Mouse (Mus musculus) limb, embryonic 11.5 days (tissue): ENCODE results near the gene Dnm1. TPM values are rescaled to one million over a fixed set of nuclear protein-coding genes. Genes with fewer than 3 reads are reported as not detected.

Experiments
- ATAC-seq: fragments of 200-750 bp; cut with Nextera tagmentation; 2 replicates; pipeline ENCODE4 v1.8.0; 2017; ENCODE audit warnings: low read depth; ENCODE audit not compliant: insufficient number of reproducible peaks, low FRiP score, low TSS enrichment
- DNase-seq: peaks from one replicate; pipeline ENCODE4 v3.0.0-alpha.2; 2015; ENCODE audit warnings: low spot score
- H3K27ac ChIP-seq: fragments of 300-500 bp; sonication (generic); replicated peaks from 2 replicates; pipeline ENCODE4 v1.5.1; 2014; ENCODE audit warnings: low read depth, mild to moderate bottlenecking, low read length
- H3K27me3 ChIP-seq: fragments of 300-500 bp; sonication (generic); 2 replicates; pipeline ENCODE4 v1.6.1; 2014; ENCODE audit warnings: mild to moderate bottlenecking, low read length, mixed read lengths; ENCODE audit not compliant: control insufficient read depth, insufficient read depth
- H3K36me3 ChIP-seq: fragments of 300-500 bp; sonication (generic); 2 replicates; pipeline ENCODE4 v1.6.1; 2014; ENCODE audit warnings: mild to moderate bottlenecking, low read length, moderate library complexity, mixed read lengths; ENCODE audit not compliant: control insufficient read depth, insufficient read depth
- H3K4me1 ChIP-seq: fragments of 300-500 bp; sonication (generic); 2 replicates; pipeline ENCODE4 v1.6.1; 2014; ENCODE audit warnings: low read length, mixed read lengths; ENCODE audit not compliant: control insufficient read depth, insufficient read depth
- H3K4me2 ChIP-seq: fragments of 300-500 bp; sonication (generic); 2 replicates; pipeline ENCODE4 v1.6.1; 2014; ENCODE audit warnings: low read depth, mild to moderate bottlenecking, moderate library complexity; ENCODE audit not compliant: severe bottlenecking
- H3K4me3 ChIP-seq: fragments of 300-500 bp; sonication (generic); 2 replicates; pipeline ENCODE4 v1.5.1; 2014; ENCODE audit warnings: low read depth, low read length
- H3K9ac ChIP-seq: fragments of 300-500 bp; sonication (generic); 2 replicates; pipeline ENCODE4 v1.6.1; 2014; ENCODE audit warnings: mild to moderate bottlenecking, low read length
- H3K9me3 ChIP-seq: fragments of 300-500 bp; sonication (generic); 2 replicates; pipeline ENCODE4 v1.6.1; 2016; ENCODE audit warnings: low read length; ENCODE audit not compliant: control insufficient read depth
- WGBS: fragments of 180-500 bp; shearing (Covaris S2); extraction: QIAGEN DNeasy Blood & Tissue Kit; methylation state at CpG from one replicate; pipeline ENCODE4 v1.1.7; 2014; 5-methylcytosine and 5-hydroxymethylcytosine counted together
- polyA plus RNA-seq: library from polyadenylated mRNA; unstranded; fragments of >200 nt; fragmentation: Nextera tagmentation; extraction: Ambion mirVana; gene quantifications from 2 replicates; pipeline ENCODE4 v1.2.1, GENCODE M21; 2014

The Dnm1 gene
- polyA plus RNA-seq, 1 experiment from 2014 or later: 36.1 TPM

- peaks cover 2% of the 10 kb centered on the region; the same call in 1 of the 2 replicates for H3K36me3 ChIP-seq
- DNase-seq (no peak), ATAC-seq (no peak)
- H3K4me2 ChIP-seq: no peak overlapping the region
- no peak overlapping the region for H3K9ac ChIP-seq
- no peak overlapping the region for H3K4me3 ChIP-seq
- H3K4me1 ChIP-seq: peaks cover 13% of the 10 kb centered on the region
- no peaks in the 10 kb centered on the region for H3K9me3 ChIP-seq
- H3K27me3 ChIP-seq: no peaks in the 10 kb centered on the region
- no peak overlapping the region for H3K27ac ChIP-seq
- 84% methylated on average over 11 of the region's 11 CpGs for WGBS
Observed at GRCm38 (mm10) chr2:32348311-32348710, 4.8 kb downstream of the Dnm1 start.

- H3K27ac ChIP-seq: no peak overlapping the region
- no peak for ATAC-seq
- peaks cover 2% of the 10 kb centered on the region; the same call in 1 of the 2 replicates for H3K36me3 ChIP-seq
- 72% methylated on average over 6 of the region's 6 CpGs for WGBS
- DNase-seq: no peak
- no peak overlapping the region for H3K4me2 ChIP-seq
- no peak overlapping the region for H3K9ac ChIP-seq
- H3K9me3 ChIP-seq: no peaks in the 10 kb centered on the region
- peaks cover 13% of the 10 kb centered on the region for H3K4me1 ChIP-seq
- no peak overlapping the region for H3K4me3 ChIP-seq
- no peaks in the 10 kb centered on the region for H3K27me3 ChIP-seq
Observed at GRCm38 (mm10) chr2:32347019-32347418, 6.1 kb downstream of the Dnm1 start.

GRCm38 (mm10) chr2:32344598-32345321 lies 8.4 kb downstream of the Dnm1 start:
- Histone ChIP-seq H3K9ac (no peak overlapping the region), H3K9me3 (no peaks in the 10 kb centered on the region), H3K27me3 (no peaks in the 10 kb centered on the region), H3K4me2 (no peak overlapping the region), H3K4me3 (no peak overlapping the region), H3K27ac (no peak overlapping the region), H3K4me1 (no peaks in the 10 kb centered on the region), H3K36me3 (peaks cover 2% of the 10 kb centered on the region; the same call in 1 of the 2 replicates)
- ATAC-seq (no peak), DNase-seq (no peak)
- 75% methylated on average over 14 of the region's 14 CpGs for WGBS

- Histone ChIP-seq H3K36me3 (peaks cover 2% of the 10 kb centered on the region; the same call in 1 of the 2 replicates), H3K9ac (no peak overlapping the region), H3K27me3 (no peaks in the 10 kb centered on the region), H3K4me1 (no peaks in the 10 kb centered on the region), H3K4me2 (no peak overlapping the region), H3K9me3 (no peaks in the 10 kb centered on the region), H3K27ac (no peak overlapping the region), H3K4me3 (no peak overlapping the region)
- ATAC-seq (no peak), DNase-seq (no peak)
- 75% methylated on average over 10 of the region's 10 CpGs for WGBS
Observed at GRCm38 (mm10) chr2:32344056-32344455, 9.1 kb downstream of the Dnm1 start.

- Histone ChIP-seq H3K4me3 (no peak overlapping the region), H3K4me1 (no peaks in the 10 kb centered on the region), H3K36me3 (peaks cover 2% of the 10 kb centered on the region; the same call in 1 of the 2 replicates), H3K27ac (no peak overlapping the region), H3K9me3 (no peaks in the 10 kb centered on the region), H3K4me2 (no peak overlapping the region; the same call in 1 of the 2 replicates), H3K9ac (no peak overlapping the region), H3K27me3 (no peaks in the 10 kb centered on the region)
- ATAC-seq (no peak), DNase-seq (no peak)
- 94% methylated on average over 2 of the region's 2 CpGs for whole genome bisulfite sequencing
Observed at GRCm38 (mm10) chr2:32343351-32343671, 9.8 kb downstream of the Dnm1 start.

- H3K9ac ChIP-seq: no peak overlapping the region
- H3K4me2 ChIP-seq: no peak overlapping the region
- whole genome bisulfite sequencing: 73% methylated on average over 6 of the region's 6 CpGs
- no peak overlapping the region for H3K4me3 ChIP-seq
- DNase-seq (no peak), ATAC-seq (no peak)
- H3K36me3 ChIP-seq: peaks cover 2% of the 10 kb centered on the region; the same call in 1 of the 2 replicates
- H3K9me3 ChIP-seq: no peaks in the 10 kb centered on the region
- H3K27ac ChIP-seq: no peak overlapping the region
- no peaks in the 10 kb centered on the region for H3K27me3 ChIP-seq
- H3K4me1 ChIP-seq: no peaks in the 10 kb centered on the region
Observed at GRCm38 (mm10) chr2:32342539-32343350, 10.4 kb downstream of the Dnm1 start.

- Histone ChIP-seq H3K27ac (no peak overlapping the region), H3K9ac (no peak overlapping the region), H3K4me2 (no peak overlapping the region), H3K4me1 (no peaks in the 10 kb centered on the region), H3K4me3 (no peak overlapping the region), H3K36me3 (peaks cover 5% of the 10 kb centered on the region), H3K9me3 (no peaks in the 10 kb centered on the region), H3K27me3 (no peaks in the 10 kb centered on the region)
- WGBS: 90% methylated on average over 4 of the region's 4 CpGs
- ATAC-seq (no peak), DNase-seq (no peak)
Observed at GRCm38 (mm10) chr2:32342039-32342438, 11.1 kb downstream of the Dnm1 start.

GRCm38 (mm10) chr2:32341634-32341939 lies 11.6 kb downstream of the Dnm1 start:
- no peaks in the 10 kb centered on the region for H3K9me3 ChIP-seq
- H3K27me3 ChIP-seq: no peaks in the 10 kb centered on the region
- no peaks in the 10 kb centered on the region for H3K4me1 ChIP-seq
- H3K9ac ChIP-seq: no peak overlapping the region
- DNase-seq (no peak), ATAC-seq (no peak)
- WGBS: 86% methylated on average over 4 of the region's 4 CpGs
- no peak overlapping the region for H3K4me2 ChIP-seq
- H3K36me3 ChIP-seq: peaks cover 5% of the 10 kb centered on the region
- H3K27ac ChIP-seq: no peak overlapping the region
- H3K4me3 ChIP-seq: no peak overlapping the region
